Comparison of ENCODE assay signal across 7 mouse cellular contexts in the genomic region with DNA sequence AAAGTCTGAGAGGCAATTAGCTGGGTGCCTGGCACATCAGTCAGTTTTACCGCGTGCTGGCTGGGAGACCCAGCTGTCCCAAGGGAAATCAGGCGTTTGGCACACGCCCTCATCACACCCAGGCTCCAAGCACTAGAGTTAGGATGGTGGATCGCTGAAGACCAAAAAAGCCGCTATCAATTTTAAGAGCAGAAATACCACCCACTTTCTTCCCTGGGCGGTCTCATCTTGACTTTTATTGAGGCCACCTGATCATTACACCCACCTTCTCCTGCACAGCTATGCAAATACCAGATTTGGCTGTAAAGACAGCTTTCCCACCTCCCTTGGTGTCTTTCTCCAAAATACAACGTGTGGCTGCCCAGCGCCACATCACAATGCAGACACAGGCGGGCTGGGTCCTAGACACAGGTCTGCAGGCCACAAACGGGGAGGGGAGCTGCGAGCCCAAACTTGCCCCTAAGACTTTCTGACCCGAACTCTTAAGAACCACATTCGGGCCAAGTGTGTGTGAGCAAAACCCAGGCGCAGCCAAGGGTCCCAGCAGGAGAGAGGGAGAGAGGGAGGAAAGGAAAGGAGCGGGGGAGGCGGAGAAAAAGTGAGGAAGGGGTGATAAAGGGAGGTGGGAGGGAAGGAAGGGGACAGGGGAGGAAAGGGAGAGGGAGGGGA. TPM values are rescaled to one million over a fixed set of nuclear protein-coding genes. Genes with fewer than 3 reads are reported as not detected.
DNase-seq lines count a peak whose midpoint lies in the region; ATAC-seq lines count a peak whose summit lies in the region.

No protein-coding gene starts in this region.

- 0 out of 2 replicates have a peak, but pooled peaks cover 2% of the 10 kb centered on the region for H3K4me1 ChIP-seq in brown adipose tissue, adult 24 weeks (ENCODE audit: control insufficient read depth, insufficient read depth, insufficient read length, low read length)
- H3K4me1 ChIP-seq in forebrain, embryonic 12.5 days, result peaks cover 11% of the 10 kb centered on the region
- peaks cover 19% of the 10 kb centered on the region for H3K4me1 ChIP-seq in liver, embryonic 15.5 days (replicated peaks)

- no peaks in the 10 kb centered on the region for H3K36me3 ChIP-seq in forebrain, embryonic 12.5 days (replicated peaks)
- no peaks in the 10 kb centered on the region for H3K36me3 ChIP-seq in liver, embryonic 15.5 days (replicated peaks)

- WGBS in forebrain, embryonic 12.5 days, result 11% methylated on average over 17 of the region's 17 CpGs
- WGBS in liver, embryonic 15.5 days (ENCODE audit: insufficient replicate concordance), result 47% methylated on average over 17 of the region's 17 CpGs

- 0 out of 2 replicates have a peak, but pooled peaks have one; percentile 20 for ATAC-seq in forebrain, embryonic 12.5 days (ENCODE audit: low FRiP score)
- ATAC-seq in liver, embryonic 15.5 days (ENCODE audit: insufficient read depth), result no peak

- H3K27ac ChIP-seq in brown adipose tissue, adult 24 weeks (replicated peaks; ENCODE audit: low read depth, low read length), result no peak overlapping the region
- no peak overlapping the region for H3K27ac ChIP-seq in forebrain, embryonic 12.5 days
- H3K27ac ChIP-seq in liver, embryonic 15.5 days (replicated peaks), result no peak overlapping the region

- H3K9me3 ChIP-seq in forebrain, embryonic 12.5 days, result 0 out of 2 replicates have a peak, but pooled peaks cover 2% of the 10 kb centered on the region
- H3K9me3 ChIP-seq in liver, embryonic 15.5 days (replicated peaks), result no peaks in the 10 kb centered on the region

- intact Hi-C loops in left cerebral cortex, postnatal 25 days (cut with DNase I), result loop anchor here (2.0 kb wide), 2 partner anchors 36 to 48 kb away; no protein-coding TSS in a partner anchor
- intact Hi-C loops in left cerebral cortex, postnatal 14 days (cut with DNase I), result no loop called here

- peak; percentile 30 to 74 for DNase-seq in left cerebral cortex, postnatal 25 days (ENCODE audit: low spot score in 2 of 2)
- DNase-seq in left cerebral cortex, postnatal 14 days (ENCODE audit: low spot score in 2 of 2), result no peak
- DNase-seq in cerebellum, postnatal 10 days, result no peak
- no peak for DNase-seq in spleen, postnatal 4 days (ENCODE audit: low spot score in 2 of 2)

- peak overlapping the region; percentile 61 for H3K9ac ChIP-seq in forebrain, embryonic 12.5 days
- H3K9ac ChIP-seq in liver, embryonic 15.5 days, result no peak overlapping the region

- peak overlapping the region; percentile 79 for H3K4me2 ChIP-seq in forebrain, embryonic 12.5 days
- H3K4me2 ChIP-seq in liver, embryonic 15.5 days, result peak overlapping the region; percentile 90

- H3K4me3 ChIP-seq in brown adipose tissue, adult 24 weeks (ENCODE audit: insufficient read depth, low read depth, low read length), result peak overlapping the region; percentile 67
- peak overlapping the region; percentile 50 for H3K4me3 ChIP-seq in forebrain, embryonic 12.5 days (replicated peaks)
- peak overlapping the region; percentile 56 for H3K4me3 ChIP-seq in liver, embryonic 15.5 days (replicated peaks)

- peaks cover 17% of the 10 kb centered on the region for H3K27me3 ChIP-seq in forebrain, embryonic 12.5 days
- H3K27me3 ChIP-seq in liver, embryonic 15.5 days, result peaks cover 5% of the 10 kb centered on the region; the same call in 1 of the 2 replicates

RNA-seq across cellular contexts. Expression of gene Gm42791, which starts 19.8 kb away (rescaled TPM):
- total RNA-seq in left cerebral cortex, postnatal 25 days (2021), result 10 to 100 TPM; 17.8 to 18.5 TPM
- 10 to 100 TPM; 16.6 to 17.8 TPM for total RNA-seq in left cerebral cortex, postnatal 14 days (2021)
- not detected in 2 replicates for polyA plus RNA-seq in brown adipose tissue, adult 24 weeks (2012; ENCODE audit: insufficient read depth, insufficient read length, missing spikeins)
- polyA plus RNA-seq in forebrain, embryonic 12.5 days (2016; fragmentation: Nextera tagmentation; extraction: Ambion mirVana), result 4.3 and 4.9 TPM in 2 replicates
- 1.1 TPM in 1 of 2 replicates, not detected in the other for polyA plus RNA-seq in liver, embryonic 15.5 days (2015; fragmentation: Nextera tagmentation; extraction: Ambion mirVana)

Comparison
In these comparisons a context has a peak if more than half of its experiments do, and no peak if none do; other contexts are left out.
1. DNase-seq: peak in left cerebral cortex, postnatal 25 days (2 of 2); none in left cerebral cortex, postnatal 14 days (0 of 2), cerebellum, postnatal 10 days (0 of 2) and spleen, postnatal 4 days (0 of 2).
2. Peak in every context shown above with its lines, with median percentiles within 50 percentile points of each other: H3K4me3 ChIP-seq.